Mouse (Mus musculus) limb, embryonic 15.5 days (tissue): ENCODE data around the gene Fam240a. TPM values are rescaled to one million over a fixed set of nuclear protein-coding genes. Genes with fewer than 3 reads are reported as not detected.

ENCODE experiments used
- ATAC-seq: fragments of 200-750 bp; cut with Nextera tagmentation; 2 replicates; pipeline ENCODE4 v1.8.0; 2017; ENCODE audit warnings: low read depth, moderate TSS enrichment; ENCODE audit not compliant: insufficient number of reproducible peaks, low FRiP score, low TSS enrichment
- H3K27ac ChIP-seq: fragments of 300-500 bp; sonication (generic); 2 replicates; pipeline ENCODE4 v1.5.1; 2015; ENCODE audit warnings: moderate library complexity, mild to moderate bottlenecking, inconsistent platforms
- H3K27me3 ChIP-seq: fragments of 300-500 bp; sonication (generic); 2 replicates; pipeline ENCODE4 v1.6.1; 2015; ENCODE audit warnings: inconsistent platforms
- H3K36me3 ChIP-seq: fragments of 300-500 bp; sonication (generic); 2 replicates; pipeline ENCODE4 v1.6.1; 2015; ENCODE audit warnings: inconsistent platforms
- H3K4me1 ChIP-seq: fragments of 300-500 bp; sonication (generic); 2 replicates; pipeline ENCODE4 v1.6.1; 2015; ENCODE audit warnings: inconsistent platforms
- H3K4me2 ChIP-seq: fragments of 300-500 bp; sonication (generic); 2 replicates; pipeline ENCODE4 v1.6.1; 2015; ENCODE audit warnings: mild to moderate bottlenecking, inconsistent platforms
- H3K4me3 ChIP-seq: fragments of 300-500 bp; sonication (generic); 2 replicates; pipeline ENCODE4 v1.5.1; 2015; ENCODE audit warnings: mild to moderate bottlenecking, inconsistent platforms
- H3K9ac ChIP-seq: fragments of 300-500 bp; sonication (generic); 2 replicates; pipeline ENCODE4 v1.6.1; 2015; ENCODE audit warnings: inconsistent platforms
- H3K9me3 ChIP-seq: fragments of 300-500 bp; sonication (generic); 2 replicates; pipeline ENCODE4 v1.6.1; 2016; ENCODE audit warnings: inconsistent platforms
- WGBS: fragments of 180-500 bp; shearing (Covaris S2); methylation state at CpG from one replicate; pipeline ENCODE4 v1.1.7; 2015; 5-methylcytosine and 5-hydroxymethylcytosine counted together
- polyA plus RNA-seq: library from polyadenylated mRNA; unstranded; fragments of >200 nt; fragmentation: Nextera tagmentation; extraction: Ambion mirVana; gene quantifications from 2 replicates; pipeline ENCODE4 v1.2.1, GENCODE M21; 2015

Fam240a gene
- not detected in 2 replicates for polyA plus RNA-seq

GRCm38 (mm10) chr9:110916786-110917185, at the start of gene Fam240a:
Fam240a (minus strand) TSS chr9:110916861.
- Histone ChIP-seq H3K4me1 (no peaks in the 10 kb centered on the region), H3K36me3 (no peaks in the 10 kb centered on the region), H3K27ac (no peak within 1 kb of the TSS), H3K9ac (no peak within 1 kb of the TSS), H3K4me2 (no peak within 1 kb of the TSS), H3K4me3 (no peak within 1 kb of the TSS), H3K27me3 (no peaks in the 10 kb centered on the region), H3K9me3 (no peaks in the 10 kb centered on the region)
- 82% methylated on average over 7 of the region's 7 CpGs for WGBS
- no peak for ATAC-seq

- H3K9me3 ChIP-seq = no peaks in the 10 kb centered on the region
- no peak for ATAC-seq
- no peak overlapping the region for H3K27ac ChIP-seq
- H3K4me1 ChIP-seq = no peaks in the 10 kb centered on the region
- no peaks in the 10 kb centered on the region for H3K27me3 ChIP-seq
- no peak overlapping the region for H3K9ac ChIP-seq
- no peak overlapping the region for H3K4me2 ChIP-seq
- 59% methylated on average over 2 of the region's 2 CpGs for WGBS
- H3K36me3 ChIP-seq = no peaks in the 10 kb centered on the region
- H3K4me3 ChIP-seq = no peak overlapping the region
Observed at GRCm38 (mm10) chr9:110965910-110966231, 49.2 kb upstream of the Fam240a start.

GRCm38 (mm10) chr9:110965062-110965909, 48.6 kb upstream of the Fam240a start:
- H3K9ac ChIP-seq = no peak overlapping the region
- no peaks in the 10 kb centered on the region for H3K27me3 ChIP-seq
- no peak overlapping the region for H3K4me3 ChIP-seq
- ATAC-seq = no peak
- H3K36me3 ChIP-seq = no peaks in the 10 kb centered on the region
- H3K4me1 ChIP-seq = no peaks in the 10 kb centered on the region
- no peaks in the 10 kb centered on the region for H3K9me3 ChIP-seq
- no peak overlapping the region for H3K27ac ChIP-seq
- WGBS = 88% methylated on average over 22 of the region's 22 CpGs
- H3K4me2 ChIP-seq = no peak overlapping the region

GRCm38 (mm10) chr9:110963566-110964115, 47.0 kb upstream of the Fam240a start:
- WGBS = 87% methylated on average over 8 of the region's 8 CpGs
- H3K27me3 ChIP-seq = no peaks in the 10 kb centered on the region
- no peak overlapping the region for H3K4me3 ChIP-seq
- H3K36me3 ChIP-seq = no peaks in the 10 kb centered on the region
- no peak overlapping the region for H3K4me2 ChIP-seq
- ATAC-seq = no peak
- no peaks in the 10 kb centered on the region for H3K9me3 ChIP-seq
- H3K4me1 ChIP-seq = no peaks in the 10 kb centered on the region
- no peak overlapping the region for H3K9ac ChIP-seq
- H3K27ac ChIP-seq = no peak overlapping the region

GRCm38 (mm10) chr9:110961386-110961785, 44.7 kb upstream of the Fam240a start:
- H3K9ac ChIP-seq = no peak overlapping the region
- no peaks in the 10 kb centered on the region for H3K27me3 ChIP-seq
- H3K36me3 ChIP-seq = no peaks in the 10 kb centered on the region
- no peak for ATAC-seq
- WGBS = 97% methylated on average over 8 of the region's 8 CpGs
- H3K9me3 ChIP-seq = no peaks in the 10 kb centered on the region
- H3K4me1 ChIP-seq = no peaks in the 10 kb centered on the region
- H3K27ac ChIP-seq = no peak overlapping the region
- H3K4me3 ChIP-seq = no peak overlapping the region
- no peak overlapping the region for H3K4me2 ChIP-seq

- no peak for ATAC-seq
- Histone ChIP-seq H3K9ac (no peak overlapping the region), H3K4me1 (no peaks in the 10 kb centered on the region), H3K36me3 (no peaks in the 10 kb centered on the region), H3K27me3 (peaks cover 8% of the 10 kb centered on the region), H3K27ac (no peak overlapping the region), H3K9me3 (no peaks in the 10 kb centered on the region), H3K4me3 (no peak overlapping the region), H3K4me2 (no peak overlapping the region)
- 85% methylated on average over 13 of the region's 13 CpGs for WGBS
Observed at GRCm38 (mm10) chr9:110960230-110961149, 43.8 kb upstream of the Fam240a start.

GRCm38 (mm10) chr9:110959669-110960068, 43.0 kb upstream of the Fam240a start:
- no peak overlapping the region for H3K9ac ChIP-seq
- whole genome bisulfite sequencing = 77% methylated on average over 5 of the region's 5 CpGs
- H3K36me3 ChIP-seq = no peaks in the 10 kb centered on the region
- H3K4me2 ChIP-seq = no peak overlapping the region
- no peak overlapping the region for H3K4me3 ChIP-seq
- ATAC-seq = no peak
- no peaks in the 10 kb centered on the region for H3K9me3 ChIP-seq
- H3K27me3 ChIP-seq = peaks cover 16% of the 10 kb centered on the region
- no peaks in the 10 kb centered on the region for H3K4me1 ChIP-seq
- no peak overlapping the region for H3K27ac ChIP-seq

- no peak overlapping the region for H3K9ac ChIP-seq
- no peak overlapping the region for H3K4me2 ChIP-seq
- H3K4me3 ChIP-seq = no peak overlapping the region
- ATAC-seq = no peak
- H3K9me3 ChIP-seq = no peaks in the 10 kb centered on the region
- WGBS = 79% methylated on average over 6 of the region's 6 CpGs
- peaks cover 10% of the 10 kb centered on the region for H3K4me1 ChIP-seq
- H3K27me3 ChIP-seq = peaks cover 44% of the 10 kb centered on the region
- no peaks in the 10 kb centered on the region for H3K36me3 ChIP-seq
- H3K27ac ChIP-seq = no peak overlapping the region
Observed at GRCm38 (mm10) chr9:110955962-110956361, 39.3 kb upstream of the Fam240a start.

GRCm38 (mm10) chr9:110954681-110955445, 38.2 kb upstream of the Fam240a start:
- Histone ChIP-seq H3K27ac (no peak overlapping the region), H3K9ac (no peak overlapping the region), H3K9me3 (no peaks in the 10 kb centered on the region), H3K4me1 (peaks cover 10% of the 10 kb centered on the region), H3K4me2 (no peak overlapping the region), H3K27me3 (peaks cover 44% of the 10 kb centered on the region), H3K4me3 (no peak overlapping the region), H3K36me3 (no peaks in the 10 kb centered on the region)
- 59% methylated on average over 2 of the region's 2 CpGs for WGBS
- ATAC-seq = no peak

GRCm38 (mm10) chr9:110953550-110954461, 37.1 kb upstream of the Fam240a start:
- Histone ChIP-seq H3K4me3 (peak overlapping the region; percentile 50), H3K4me2 (peak overlapping the region; percentile 94), H3K4me1 (peaks cover 10% of the 10 kb centered on the region), H3K27me3 (peaks cover 44% of the 10 kb centered on the region), H3K27ac (no peak overlapping the region), H3K9me3 (no peaks in the 10 kb centered on the region), H3K36me3 (no peaks in the 10 kb centered on the region), H3K9ac (0 out of 2 replicates have a peak overlapping the region, but pooled peaks have one; percentile 5)
- 2% methylated on average over 44 of the region's 44 CpGs for WGBS
- peak; percentile 41; the same call in 1 of the 2 replicates for ATAC-seq
